Mouse (Mus musculus): ENCODE data around the gene Nfasc.

GRCm38 (mm10) chr1:132520764-132521163 is 220.8 kb downstream of the Nfasc start:
- TF ChIP-seq EP300 (IDR thresholded peaks at IDR 0.05) (no peak), CTCF (IDR thresholded peaks at IDR 0.05) (peak; percentile 61)
